Mouse (Mus musculus) testis, adult 2 months (tissue): ENCODE results near the gene Psmg3.

Source experiments
- CTCF ChIP-seq: fragments of 200-500 bp; IDR thresholded peaks from 2 replicates; pipeline ENCODE4 v1.5.1; 2012; ENCODE audit warnings: low read depth, mild to moderate bottlenecking, inconsistent platforms, low read length, moderate library complexity; ENCODE audit not compliant: control insufficient read depth, insufficient read depth, insufficient replicate concordance
- POLR2A ChIP-seq: fragments of 200-500 bp; IDR thresholded peaks from 2 replicates; pipeline ENCODE4 v1.6.1; 2012; ENCODE audit warnings: low read depth, mild to moderate bottlenecking, inconsistent platforms, low read length, moderate library complexity; ENCODE audit not compliant: control insufficient read depth

- TF ChIP-seq POLR2A (peak; percentile 62), CTCF (no peak)
These were observed at the start of gene Psmg3, which contains the start of gene Gm26938 for GRCm38 (mm10) chr5:139826357-139827055.
